Mouse (Mus musculus): ENCODE measurements around the gene Mkln1. TPM values are rescaled to one million over a fixed set of nuclear protein-coding genes. Genes with fewer than 3 reads are reported as not detected.
A peak's percentile ranks its signal among the peaks of the same experiment; 100 is the strongest.
"Not testable (repeated sequence)": the region's sequence is repeated elsewhere in the genome, so short reads cannot be mapped to it uniquely, and the experiment has no call there.

Gene Mkln1
- polyA plus RNA-seq, 1 experiment from 2014 or later: 152 TPM

DNA sequence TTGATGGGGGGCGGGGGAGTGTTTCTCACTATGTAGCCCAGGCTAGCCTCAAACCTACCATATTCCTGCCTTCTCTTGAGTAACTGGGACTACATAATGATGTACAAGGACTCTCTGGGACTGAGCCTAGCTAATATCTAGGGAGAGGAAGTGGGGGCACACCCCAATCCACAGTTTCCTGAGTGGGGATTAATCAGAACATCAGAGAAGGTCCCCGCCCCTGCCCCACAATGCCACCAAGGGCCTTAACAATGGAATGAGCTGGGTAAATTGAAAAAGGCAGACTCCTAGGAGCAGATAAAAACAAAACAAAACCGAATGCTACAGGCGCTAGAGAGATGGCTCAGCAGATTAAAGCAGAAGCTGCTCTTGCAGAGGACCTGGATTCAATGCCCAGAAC lies 138.7 kb downstream of the Mkln1 start:
- Histone ChIP-seq H3K9me3 (no peaks in the 10 kb centered on the region), H3K4me3 (no peak overlapping the region), H3K27ac (replicated peaks) (no peak overlapping the region), H3K27me3 (no peaks in the 10 kb centered on the region), H3K9ac (replicated peaks) (no peak overlapping the region), H3K4me2 (replicated peaks) (no peak overlapping the region), H3K4me1 (0 out of 2 replicates have a peak, but pooled peaks cover 3% of the 10 kb centered on the region), H3K36me3 (no peaks in the 10 kb centered on the region)
- WGBS: 71% methylated on average over 4 of the region's 4 CpGs
- no peak for ATAC-seq (replicated peaks)

DNA sequence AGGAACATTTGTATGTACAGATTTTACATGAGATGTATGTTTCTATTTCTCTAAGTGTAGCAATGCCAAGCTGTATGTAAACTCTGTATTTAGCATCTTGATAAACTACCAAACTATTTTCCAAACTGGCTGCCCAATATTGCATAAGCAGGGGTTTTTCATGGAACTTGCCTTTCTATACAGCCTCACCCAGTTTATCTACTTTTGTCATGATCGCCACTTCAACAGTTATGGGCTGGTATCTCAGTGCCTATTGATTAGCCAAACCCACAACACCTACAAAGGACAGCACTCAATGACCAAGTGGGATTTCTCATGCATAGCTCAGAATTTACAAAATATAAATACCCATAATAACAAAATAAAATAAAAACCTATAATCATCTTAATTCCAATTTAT lies 139.6 kb downstream of the Mkln1 start:
- Histone ChIP-seq H3K9ac (replicated peaks) (no peak overlapping the region), H3K4me1 (no peaks in the 10 kb centered on the region), H3K4me2 (replicated peaks) (no peak overlapping the region), H3K4me3 (no peak overlapping the region), H3K27ac (replicated peaks) (no peak overlapping the region), H3K9me3 (no peaks in the 10 kb centered on the region), H3K36me3 (no peaks in the 10 kb centered on the region), H3K27me3 (no peaks in the 10 kb centered on the region)
- ATAC-seq (replicated peaks): no peak
- WGBS: 96% methylated on average over 1 of the region's 1 CpGs

DNA sequence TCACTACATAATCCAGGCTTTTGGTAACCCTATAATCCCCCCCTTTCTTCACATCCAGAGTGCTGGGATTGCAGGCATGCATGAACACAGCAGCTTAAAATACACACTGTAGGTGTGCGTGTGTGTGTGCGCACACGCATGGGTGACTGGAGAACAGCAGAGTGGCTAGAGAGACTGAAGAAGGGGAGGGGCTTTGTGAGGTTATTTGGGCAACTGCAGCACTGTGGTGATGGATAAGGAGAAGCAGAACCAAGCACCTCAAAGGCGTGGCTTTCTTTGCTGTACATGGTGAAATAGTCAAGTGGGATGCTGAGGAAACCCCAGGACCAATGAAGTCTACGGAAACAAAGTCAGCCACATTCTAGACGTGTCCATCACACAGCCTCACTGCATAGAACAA lies 141.5 kb downstream of the Mkln1 start:
- H3K4me3 ChIP-seq: no peak overlapping the region
- H3K27me3 ChIP-seq: no peaks in the 10 kb centered on the region
- WGBS: 90% methylated on average over 6 of the region's 6 CpGs
- no peak overlapping the region for H3K9ac ChIP-seq (replicated peaks)
- no peaks in the 10 kb centered on the region for H3K36me3 ChIP-seq
- no peak overlapping the region for H3K27ac ChIP-seq (replicated peaks)
- H3K9me3 ChIP-seq: no peaks in the 10 kb centered on the region
- no peak overlapping the region for H3K4me2 ChIP-seq (replicated peaks)
- no peak for ATAC-seq (replicated peaks)
- no peaks in the 10 kb centered on the region for H3K4me1 ChIP-seq

DNA sequence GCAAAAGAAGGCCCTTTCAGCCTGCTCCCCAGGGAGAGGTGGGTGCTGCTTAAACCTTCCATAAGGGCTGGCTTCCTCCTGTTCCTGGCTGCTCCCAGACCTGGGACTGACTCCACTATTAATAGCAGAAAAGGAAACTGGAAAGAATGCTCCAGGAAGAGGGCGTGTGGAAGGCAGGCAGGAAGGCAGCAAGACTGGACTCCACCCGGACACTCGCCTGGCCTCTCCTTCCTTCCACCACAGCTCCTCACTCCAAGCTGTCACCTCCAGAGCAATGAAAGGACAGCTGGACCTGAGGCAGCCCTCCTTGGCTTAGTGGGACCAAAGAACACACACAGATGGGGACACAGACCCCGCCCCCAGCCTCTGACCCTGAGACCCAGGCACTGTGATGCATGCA lies 145.8 kb downstream of the Mkln1 start:
- H3K9me3 ChIP-seq: no peaks in the 10 kb centered on the region

DNA sequence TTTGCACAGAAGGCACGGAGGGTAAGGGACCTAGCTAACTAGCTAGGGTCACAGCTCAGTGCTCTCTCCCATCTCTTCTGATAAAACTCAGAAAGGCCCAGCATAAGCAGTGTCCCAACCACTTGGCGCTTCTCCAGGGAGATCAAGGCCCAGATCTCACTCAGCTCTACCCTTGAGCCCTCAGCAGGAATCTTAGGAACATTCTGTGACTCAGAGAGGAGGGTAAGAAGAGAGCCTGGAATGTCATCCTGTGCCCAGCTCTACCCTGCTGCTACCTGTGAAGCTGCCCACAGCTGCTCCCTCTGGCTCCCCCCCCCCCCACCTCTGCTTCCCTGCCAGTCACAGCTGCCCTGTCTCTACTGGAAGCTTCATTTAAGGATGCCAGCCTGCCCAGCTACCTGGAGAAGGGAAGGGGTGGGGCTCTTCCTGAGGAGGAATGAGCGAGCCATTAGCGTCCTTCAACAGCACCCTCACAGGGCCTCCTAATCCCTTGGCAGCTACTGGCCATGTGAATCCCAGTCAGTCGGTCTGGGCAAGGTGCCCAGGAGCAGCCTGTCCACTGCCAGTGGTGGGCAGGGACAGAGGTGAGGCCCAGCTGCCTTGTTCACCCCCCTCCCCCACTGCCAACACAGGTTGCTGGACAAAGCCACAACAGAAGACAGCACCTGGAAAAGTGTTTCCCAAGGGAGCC lies 151.0 kb downstream of the Mkln1 start:
- ATAC-seq (replicated peaks): peak; percentile 63
- WGBS: 39% methylated on average over 5 of the region's 5 CpGs
- Histone ChIP-seq H3K27ac (replicated peaks) (0 out of 2 replicates have a peak overlapping the region, but pooled peaks have one; percentile 8), H3K9me3 (no peaks in the 10 kb centered on the region), H3K4me1 (peaks cover 13% of the 10 kb centered on the region), H3K27me3 (no peaks in the 10 kb centered on the region), H3K36me3 (no peaks in the 10 kb centered on the region), H3K4me2 (replicated peaks) (no peak overlapping the region), H3K9ac (replicated peaks) (no peak overlapping the region), H3K4me3 (no peak overlapping the region)

More for the DNA sequence above, 145.8 kb downstream of the Mkln1 start:
- Histone ChIP-seq H3K4me3 (no peak overlapping the region), H3K4me1 (peaks cover 6% of the 10 kb centered on the region), H3K36me3 (no peaks in the 10 kb centered on the region), H3K27ac (replicated peaks) (no peak overlapping the region), H3K4me2 (replicated peaks) (no peak overlapping the region), H3K9ac (replicated peaks) (no peak overlapping the region), H3K27me3 (no peaks in the 10 kb centered on the region)
- ATAC-seq (replicated peaks): no peak
- 77% methylated on average over 4 of the region's 4 CpGs for WGBS

DNA sequence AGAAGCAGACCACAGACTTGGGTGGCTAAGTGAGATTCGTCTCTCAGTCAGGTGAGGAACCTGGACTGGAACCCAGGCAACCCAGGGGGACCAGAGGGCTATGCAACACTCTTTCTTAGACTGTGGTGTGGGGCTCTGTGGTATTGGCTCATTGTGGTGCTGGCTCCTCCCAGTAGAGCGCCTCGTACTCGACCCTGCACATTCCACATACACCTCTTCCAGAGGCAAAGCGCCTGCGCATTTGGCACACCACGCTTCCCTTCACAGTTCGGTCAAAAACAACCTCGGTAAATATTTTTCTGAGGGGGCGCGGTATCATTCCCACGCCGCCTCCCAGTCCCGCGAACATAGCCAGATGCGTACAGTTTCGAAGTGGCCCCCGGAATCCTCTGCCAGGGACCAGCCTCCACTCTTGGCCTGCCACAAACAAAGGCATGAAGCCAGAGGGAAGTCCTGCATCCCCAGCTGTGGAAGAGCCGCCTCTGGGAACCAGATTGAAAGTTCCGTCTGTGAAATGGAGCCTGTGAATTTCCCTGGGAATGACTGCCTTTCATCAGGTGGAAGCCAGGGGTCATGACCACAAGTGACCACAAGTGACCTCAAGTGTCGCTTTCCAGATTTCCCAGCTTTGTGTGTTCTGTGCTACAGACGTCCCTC lies 152.5 kb downstream of the Mkln1 start:
- no peak overlapping the region for H3K9ac ChIP-seq (replicated peaks)
- H3K27me3 ChIP-seq: no peaks in the 10 kb centered on the region
- H3K4me3 ChIP-seq: no peak overlapping the region
- no peak overlapping the region for H3K4me2 ChIP-seq (replicated peaks)
- no peaks in the 10 kb centered on the region for H3K36me3 ChIP-seq
- WGBS: 83% methylated on average over 22 of the region's 22 CpGs
- no peak overlapping the region for H3K27ac ChIP-seq (replicated peaks)
- ATAC-seq (replicated peaks): no peak
- peaks cover 13% of the 10 kb centered on the region for H3K4me1 ChIP-seq
- H3K9me3 ChIP-seq: no peaks in the 10 kb centered on the region

DNA sequence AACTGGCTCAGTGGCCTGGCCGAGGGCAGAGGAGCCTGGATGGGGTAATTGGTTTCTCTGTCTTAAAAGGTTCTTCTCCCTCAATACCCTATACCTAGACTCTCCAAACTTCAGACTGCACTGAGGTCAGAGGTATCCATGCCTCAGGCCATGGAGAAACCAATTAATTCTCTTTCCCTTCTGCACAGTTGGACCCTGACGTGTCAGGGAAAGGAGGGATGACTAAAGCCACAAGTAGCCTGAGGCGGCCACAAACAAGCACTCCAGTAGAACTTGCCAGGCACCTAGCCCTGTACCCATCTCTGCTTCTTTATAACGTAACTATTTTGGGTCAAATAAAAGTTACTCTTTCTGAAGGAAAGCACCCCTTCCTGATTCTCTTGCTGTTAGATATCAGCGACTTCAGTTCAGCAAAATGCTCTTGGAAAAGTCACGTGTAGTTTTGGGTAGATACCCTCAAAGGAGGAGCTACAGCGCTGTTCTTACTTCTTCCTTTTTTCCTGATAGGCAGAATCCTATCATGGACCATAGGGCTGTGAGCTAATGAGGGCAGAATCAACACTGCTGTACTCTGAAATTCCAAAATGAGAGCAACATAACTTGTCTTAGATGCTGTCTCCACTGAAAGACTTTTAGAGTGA lies 158.0 kb downstream of the Mkln1 start:
- WGBS: 86% methylated on average over 7 of the region's 7 CpGs
- H3K9me3 ChIP-seq: no peaks in the 10 kb centered on the region
- no peaks in the 10 kb centered on the region for H3K27me3 ChIP-seq
- H3K4me3 ChIP-seq: no peak overlapping the region
- H3K27ac ChIP-seq (replicated peaks): no peak overlapping the region
- no peak for ATAC-seq (replicated peaks)
- H3K4me2 ChIP-seq (replicated peaks): no peak overlapping the region
- H3K9ac ChIP-seq (replicated peaks): no peak overlapping the region
- H3K4me1 ChIP-seq: peaks cover 11% of the 10 kb centered on the region
- no peaks in the 10 kb centered on the region for H3K36me3 ChIP-seq

DNA sequence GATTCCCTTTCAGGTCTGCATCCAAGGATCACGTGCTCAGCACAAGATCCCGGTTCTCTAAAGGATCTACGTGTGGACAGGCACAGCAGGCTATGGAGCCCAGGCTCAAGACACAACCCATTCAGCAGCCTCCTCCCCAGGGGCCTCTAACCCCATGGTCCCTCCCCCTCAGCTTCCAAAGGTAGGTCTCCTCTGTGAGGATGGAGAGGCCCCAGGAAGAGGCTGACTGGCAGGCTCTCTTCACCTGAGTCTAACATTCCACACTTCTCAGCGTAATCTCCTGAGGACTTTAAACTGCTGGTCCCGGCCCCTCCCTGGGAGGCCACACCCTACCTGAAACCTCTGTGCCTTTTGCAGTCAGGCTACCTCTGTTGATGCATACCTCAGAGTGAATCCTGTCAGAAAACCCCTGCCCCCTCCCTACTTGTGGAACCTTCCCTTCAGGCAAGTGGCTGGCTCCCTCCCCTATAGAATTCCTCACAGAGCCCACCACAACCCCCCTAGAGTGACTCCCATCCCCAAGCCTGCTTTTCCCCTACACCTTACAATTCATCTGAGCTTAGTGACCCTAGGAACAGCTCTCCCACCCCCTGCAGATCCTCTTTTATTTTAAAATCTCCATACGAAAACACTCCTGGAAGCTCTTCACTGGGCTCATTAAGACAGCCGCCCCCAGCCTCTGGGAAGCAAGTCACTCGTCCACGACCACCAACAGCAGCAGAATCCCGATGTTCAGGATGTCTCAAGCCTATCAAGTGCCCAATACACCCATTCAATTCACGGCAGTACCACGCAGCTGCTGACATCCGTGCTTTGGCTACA lies 161.8 kb downstream of the Mkln1 start:
- Histone ChIP-seq H3K9me3 (no peaks in the 10 kb centered on the region), H3K4me1 (peaks cover 39% of the 10 kb centered on the region), H3K4me3 (no peak overlapping the region), H3K27ac (replicated peaks) (no peak overlapping the region), H3K9ac (replicated peaks) (no peak overlapping the region), H3K27me3 (no peaks in the 10 kb centered on the region), H3K4me2 (replicated peaks) (no peak overlapping the region; the same call in 1 of the 2 replicates), H3K36me3 (no peaks in the 10 kb centered on the region)
- ATAC-seq (replicated peaks): no peak
- WGBS: 11% methylated on average over 13 of the region's 13 CpGs

DNA sequence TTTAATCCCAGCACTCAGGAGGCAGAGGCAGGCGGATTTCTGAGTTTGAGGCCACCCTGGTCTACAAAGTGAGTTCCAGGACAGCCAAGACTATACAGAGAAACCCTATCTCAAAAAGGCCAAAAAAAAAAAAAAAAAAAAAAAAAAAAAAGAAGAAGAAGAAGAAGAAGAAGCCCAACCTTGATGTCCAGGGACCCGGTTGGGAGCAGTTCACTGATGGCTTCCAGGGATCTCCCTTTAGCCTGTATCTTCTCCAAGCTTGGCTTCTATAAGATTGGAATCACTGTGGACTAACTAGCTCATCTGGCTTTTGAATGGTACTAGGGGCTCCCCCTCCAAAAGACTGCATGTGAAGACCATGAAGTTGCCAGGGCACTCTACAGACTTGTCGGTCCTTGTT lies 163.4 kb downstream of the Mkln1 start:
- H3K36me3 ChIP-seq; H3K9me3 ChIP-seq; ATAC-seq (replicated peaks); H3K27ac ChIP-seq (replicated peaks); H3K27me3 ChIP-seq: not testable (repeated sequence)
- Histone ChIP-seq H3K9ac (replicated peaks) (peak overlapping the region; percentile 88; the same call in 1 of the 2 replicates), H3K4me3 (peak overlapping the region; percentile 90), H3K4me2 (replicated peaks) (peak overlapping the region; percentile 99), H3K4me1 (peaks cover 42% of the 10 kb centered on the region)
- 45% methylated on average over 3 of the region's 3 CpGs for WGBS

DNA sequence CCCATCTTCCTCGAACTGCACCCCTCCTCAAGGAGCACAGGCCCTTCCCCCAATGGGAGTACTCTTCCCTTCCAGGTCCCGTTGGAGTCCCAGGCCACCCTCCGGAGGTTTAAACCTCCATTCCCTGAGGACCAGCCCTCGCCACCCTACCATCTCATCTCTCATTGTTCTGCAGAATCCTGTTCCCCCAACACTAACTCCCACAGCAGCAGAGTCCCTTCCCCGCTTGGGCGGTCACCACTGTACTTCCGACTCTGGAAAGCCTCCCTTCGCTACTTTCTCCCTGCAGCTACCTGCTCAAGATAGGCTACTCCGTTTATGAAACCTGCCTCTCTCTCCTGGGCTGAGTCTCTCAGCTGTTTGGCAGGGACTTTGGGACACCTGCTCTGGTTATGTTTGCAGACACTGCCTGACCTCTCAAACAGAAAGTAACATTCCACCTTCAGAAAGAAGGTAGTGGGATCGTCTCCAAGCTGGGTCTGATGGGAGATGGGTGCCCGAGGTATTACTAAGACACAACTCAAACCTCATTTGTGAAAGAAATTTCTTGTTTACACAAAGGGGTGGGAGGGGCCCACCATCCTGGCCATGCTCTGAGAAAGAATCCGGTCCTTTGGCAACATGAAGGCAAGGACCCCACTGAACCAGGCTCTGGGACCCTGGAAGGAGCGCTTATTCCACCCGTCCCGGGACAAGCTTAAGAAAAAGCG lies 164.0 kb downstream of the Mkln1 start:
- H3K4me2 ChIP-seq (replicated peaks): peak overlapping the region; percentile 99
- peak overlapping the region; percentile 90 for H3K4me3 ChIP-seq
- H3K27ac ChIP-seq (replicated peaks): no peak overlapping the region
- no peak for ATAC-seq (replicated peaks)
- H3K36me3 ChIP-seq: no peaks in the 10 kb centered on the region
- no peaks in the 10 kb centered on the region for H3K27me3 ChIP-seq
- no peaks in the 10 kb centered on the region for H3K9me3 ChIP-seq
- H3K9ac ChIP-seq (replicated peaks): peak overlapping the region; percentile 88
- WGBS: 7% methylated on average over 16 of the region's 16 CpGs
- peaks cover 42% of the 10 kb centered on the region for H3K4me1 ChIP-seq
